Mouse (Mus musculus) activated CD4-positive, CD25-positive, alpha-beta regulatory T cell, adult 4 months (primary cell): ENCODE measurements around the gene Dcp1a. TPM values are rescaled to one million over a fixed set of nuclear protein-coding genes. Genes with fewer than 3 reads are reported as not detected.
"Not testable (repeated sequence)": the region's sequence is repeated elsewhere in the genome, so short reads cannot be mapped to it uniquely, and the experiment has no call there.

Experiments
- ATAC-seq: one replicate; pipeline ENCODE4 v1.8.0; 2017
- polyA plus RNA-seq, 2 experiments: library from polyadenylated mRNA; unstranded; fragments of 100-300 nt; shearing (Covaris generic); gene quantifications; one replicate each; pipeline ENCODE4 v1.2.1; 2017

The Dcp1a gene
- polyA plus RNA-seq, 2 experiments from 2014 or later = 30.7 to 32.5 TPM

- no peak for ATAC-seq
These were observed 44.0 kb downstream of the Dcp1a start for GRCm38 (mm10) chr14:30523356-30523755.

GRCm38 (mm10) chr14:30528392-30528791 is 49.1 kb downstream of the Dcp1a start:
- no peak for ATAC-seq

GRCm38 (mm10) chr14:30528961-30529360 is 49.6 kb downstream of the Dcp1a start:
- no peak for ATAC-seq

- ATAC-seq = no peak
These were observed 50.1 kb downstream of the Dcp1a start for GRCm38 (mm10) chr14:30529454-30529853.

GRCm38 (mm10) chr14:30530726-30531269 is 51.5 kb downstream of the Dcp1a start:
- no peak for ATAC-seq

DNA sequence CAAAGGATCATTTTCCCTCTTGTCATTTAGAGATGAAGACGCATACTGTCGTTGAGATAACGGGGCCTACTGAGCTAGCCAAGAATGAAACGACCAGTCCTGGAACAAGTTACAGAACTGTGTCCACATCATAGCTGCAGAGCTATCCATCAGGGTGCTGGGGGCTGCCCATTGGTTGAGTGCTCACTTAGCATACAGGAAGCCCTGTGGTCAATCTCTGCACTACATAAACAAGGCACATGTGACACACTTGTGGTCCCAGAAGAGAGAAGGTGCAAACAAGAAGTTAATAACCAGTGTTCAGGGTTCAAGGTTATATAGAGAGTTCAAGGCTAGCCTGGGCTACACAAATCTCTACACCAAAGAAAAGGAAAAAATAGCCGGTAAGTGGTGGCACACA is 52.1 kb downstream of the Dcp1a start:
- ATAC-seq = no peak

- ATAC-seq = no peak
These were observed 52.6 kb downstream of the Dcp1a start for GRCm38 (mm10) chr14:30531896-30532295.

- no peak for ATAC-seq
These were observed 54.6 kb downstream of the Dcp1a start for GRCm38 (mm10) chr14:30533780-30534450.

- ATAC-seq = no peak
These were observed 62.2 kb downstream of the Dcp1a start for GRCm38 (mm10) chr14:30541541-30541940.

DNA sequence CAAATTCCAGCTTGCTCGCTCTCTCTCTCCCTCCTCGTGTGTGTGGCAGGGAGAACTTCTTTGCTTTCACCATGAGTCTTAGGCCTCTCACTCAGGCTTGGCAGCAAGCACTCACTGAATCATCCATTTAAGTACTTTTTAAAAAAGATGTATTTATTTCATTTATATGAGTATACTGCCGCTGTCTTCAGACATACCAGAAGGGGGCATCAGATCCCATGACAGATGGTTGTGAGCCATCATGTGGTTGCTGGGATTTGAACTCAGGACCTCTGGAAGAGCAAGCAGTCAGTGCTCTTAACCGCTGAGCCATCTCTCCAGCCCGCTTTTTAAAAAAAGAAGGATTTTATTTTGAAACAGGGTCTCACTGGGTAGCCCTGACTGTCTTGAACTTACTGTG is 64.0 kb downstream of the Dcp1a start:
- ATAC-seq = not testable (repeated sequence)

- no peak for ATAC-seq
These were observed 68.9 kb downstream of the Dcp1a start, which contains the start of gene Tkt for GRCm38 (mm10) chr14:30548131-30548720. Tkt (plus strand) TSS chr14:30548359.

DNA sequence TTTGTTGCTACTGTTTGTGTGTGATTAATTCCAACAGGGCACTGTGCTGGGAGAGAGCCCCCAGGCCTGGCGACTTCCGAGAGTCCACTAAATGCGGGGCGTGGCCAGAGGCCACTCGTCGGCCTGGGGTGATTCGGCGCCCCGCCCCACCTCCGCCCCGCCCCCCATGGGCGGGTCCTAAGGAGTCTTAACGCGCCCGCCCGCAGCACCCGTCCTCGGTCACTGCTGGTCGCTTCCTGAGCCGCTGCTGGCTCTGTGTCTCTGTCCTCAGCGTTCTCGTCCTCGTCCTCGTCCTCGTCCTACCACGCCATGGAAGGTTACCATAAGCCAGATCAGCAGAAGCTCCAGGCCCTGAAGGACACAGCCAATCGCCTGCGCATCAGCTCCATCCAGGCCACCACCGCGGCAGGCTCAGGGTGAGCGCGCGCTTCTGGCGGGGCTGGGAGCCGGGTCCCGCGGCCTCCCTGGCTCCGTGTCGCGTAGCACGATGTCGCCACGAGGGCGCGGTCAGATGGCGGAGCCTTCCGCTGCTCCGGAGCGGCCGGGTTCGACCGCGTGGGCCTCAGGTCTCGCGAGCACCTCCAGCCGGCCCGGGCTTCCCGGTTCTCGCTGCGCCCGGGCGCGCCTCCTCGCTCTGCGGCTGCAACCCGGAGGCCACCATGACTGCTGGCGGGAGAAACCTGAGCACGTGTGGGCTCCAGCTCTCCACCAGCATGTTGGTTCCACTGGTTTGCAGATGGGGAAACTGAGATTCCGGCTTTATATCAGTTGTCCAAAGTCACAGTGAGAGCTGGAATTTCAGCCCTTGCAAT is 69.8 kb downstream of the Dcp1a start:
- ATAC-seq = peak; percentile 86

- no peak for ATAC-seq
These were observed 70.4 kb downstream of the Dcp1a start for GRCm38 (mm10) chr14:30549777-30550149.

GRCm38 (mm10) chr14:30550232-30551070 is 71.1 kb downstream of the Dcp1a start:
- ATAC-seq = no peak

DNA sequence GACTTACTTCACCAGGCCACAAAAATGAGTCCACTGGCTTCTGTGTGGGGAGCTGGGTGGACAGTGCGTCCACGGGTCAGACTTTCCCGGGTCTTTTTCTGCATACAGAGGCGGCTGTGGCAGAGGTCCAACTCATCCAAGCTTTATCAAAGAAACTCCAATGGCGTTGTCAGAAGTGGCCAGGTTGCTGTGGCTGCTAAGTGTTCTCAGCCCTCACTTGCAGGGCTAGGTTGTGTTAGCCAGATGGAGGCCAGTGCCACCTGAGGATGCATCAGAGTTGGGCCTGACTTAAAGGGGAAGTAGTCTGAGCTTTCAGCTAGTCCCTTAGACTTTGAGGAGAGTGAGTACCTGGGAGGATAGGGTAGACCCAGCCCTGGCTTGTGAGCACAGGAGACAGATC is 72.2 kb downstream of the Dcp1a start:
- no peak for ATAC-seq

GRCm38 (mm10) chr14:30551981-30552380 is 72.6 kb downstream of the Dcp1a start:
- no peak for ATAC-seq

GRCm38 (mm10) chr14:30553185-30553584 is 73.8 kb downstream of the Dcp1a start:
- no peak for ATAC-seq

DNA sequence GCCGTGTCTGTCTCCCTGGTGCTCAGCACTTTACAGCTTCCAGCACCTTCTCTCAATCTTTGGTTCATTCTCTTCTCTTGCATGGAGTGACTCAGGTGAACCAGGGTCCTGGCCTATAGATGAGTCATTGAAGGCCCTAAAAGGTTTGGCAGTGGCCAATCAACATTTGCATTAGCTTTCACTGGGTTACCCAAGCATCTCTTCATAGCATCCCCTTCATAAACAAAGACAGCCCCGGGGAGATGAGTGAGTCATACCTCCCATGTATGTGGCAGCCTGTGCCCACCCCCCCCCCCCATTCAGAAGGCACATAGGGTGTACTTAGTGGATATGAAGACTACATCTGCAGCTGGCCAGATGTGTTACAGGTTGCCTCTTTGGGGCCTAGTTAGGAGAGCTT is 77.3 kb downstream of the Dcp1a start:
- ATAC-seq = no peak

GRCm38 (mm10) chr14:30557730-30558129 is 78.4 kb downstream of the Dcp1a start:
- no peak for ATAC-seq

- no peak for ATAC-seq
These were observed 80.1 kb downstream of the Dcp1a start for GRCm38 (mm10) chr14:30559321-30559850.

- no peak for ATAC-seq
These were observed 81.6 kb downstream of the Dcp1a start for GRCm38 (mm10) chr14:30560803-30561389.
